Mouse (Mus musculus) CD4-positive helper T cell, adult 2 months (primary cell): Measurements from ENCODE around the gene Zfp593.

Source experiments
- DNase-seq: peaks from one replicate; pipeline ENCODE4 v3.0.0-alpha.2; 2012; ENCODE audit warnings: low read depth, missing footprints, low spot score

Zfp593 gene

GRCm38 (mm10) chr4:134256407-134257197, 11.2 kb upstream of the Zfp593 start:
- no peak for DNase-seq

GRCm38 (mm10) chr4:134255854-134256253, 10.5 kb upstream of the Zfp593 start:
- no peak for DNase-seq

- no peak for DNase-seq
Observed at GRCm38 (mm10) chr4:134254835-134255234, 9.4 kb upstream of the Zfp593 start.

- no peak for DNase-seq
Observed at GRCm38 (mm10) chr4:134253722-134254324, 8.4 kb upstream of the Zfp593 start, which contains the start of gene Grrp1. TSS of gene Grrp1 (minus strand) at chr4:134254106.

- DNase-seq = no peak
Observed at GRCm38 (mm10) chr4:134252911-134253721, 7.7 kb upstream of the Zfp593 start.

GRCm38 (mm10) chr4:134252131-134252910, 6.9 kb upstream of the Zfp593 start:
- DNase-seq = no peak

- peak; percentile 51 for DNase-seq
Observed at GRCm38 (mm10) chr4:134251241-134252130, 6.1 kb upstream of the Zfp593 start.

GRCm38 (mm10) chr4:134250930-134251240, 5.5 kb upstream of the Zfp593 start:
- DNase-seq = no peak

- no peak for DNase-seq
Observed at GRCm38 (mm10) chr4:134250116-134250929, 4.9 kb upstream of the Zfp593 start.

- DNase-seq = peak; percentile 70
Observed at GRCm38 (mm10) chr4:134249651-134250050, 4.3 kb upstream of the Zfp593 start.

GRCm38 (mm10) chr4:134246719-134247258, 1.4 kb upstream of the Zfp593 start, which contains the start of gene Gm30191:
TSS of gene Gm30191 (plus strand) at chr4:134246935.
- DNase-seq = no peak

- no peak for DNase-seq
Observed at GRCm38 (mm10) chr4:134246256-134246655, 864 bp upstream of the Zfp593 start.

GRCm38 (mm10) chr4:134243516-134244250, 1.7 kb downstream of the Zfp593 start, which contains the start of gene E130218I03Rik:
TSS of gene E130218I03Rik (plus strand) at chr4:134243662.
- no peak for DNase-seq

GRCm38 (mm10) chr4:134238686-134239085, 6.7 kb downstream of the Zfp593 start:
- no peak for DNase-seq

- DNase-seq = no peak
Observed at GRCm38 (mm10) chr4:134238279-134238651, 7.1 kb downstream of the Zfp593 start, which contains the start of gene Cnksr1. TSS of gene Cnksr1 (minus strand) at chr4:134238399.

- no peak for DNase-seq
Observed at GRCm38 (mm10) chr4:134237582-134238278, 7.7 kb downstream of the Zfp593 start.

GRCm38 (mm10) chr4:134234876-134235275, 10.5 kb downstream of the Zfp593 start:
- DNase-seq = no peak

- no peak for DNase-seq
Observed at GRCm38 (mm10) chr4:134230431-134230830, 15.0 kb downstream of the Zfp593 start.
